Mouse (Mus musculus): Measurements from ENCODE around the gene Zfp429.
"Not testable (repeated sequence)": the region's sequence is repeated elsewhere in the genome, so short reads cannot be mapped to it uniquely, and the experiment has no call there.

Zfp429 gene

GRCm38 (mm10) chr13:67399183-67399903 lies at the start of gene Zfp429:
Gene Zfp429, minus strand, starts transcription at chr13:67399819.
- peak; percentile 67 for DNase-seq

- DNase-seq: not testable (repeated sequence)
Observed at GRCm38 (mm10) chr13:67437095-67437494, 37.5 kb upstream of the Zfp429 start.

- no peak for DNase-seq
Observed at GRCm38 (mm10) chr13:67428116-67428515, 28.5 kb upstream of the Zfp429 start.

DNA sequence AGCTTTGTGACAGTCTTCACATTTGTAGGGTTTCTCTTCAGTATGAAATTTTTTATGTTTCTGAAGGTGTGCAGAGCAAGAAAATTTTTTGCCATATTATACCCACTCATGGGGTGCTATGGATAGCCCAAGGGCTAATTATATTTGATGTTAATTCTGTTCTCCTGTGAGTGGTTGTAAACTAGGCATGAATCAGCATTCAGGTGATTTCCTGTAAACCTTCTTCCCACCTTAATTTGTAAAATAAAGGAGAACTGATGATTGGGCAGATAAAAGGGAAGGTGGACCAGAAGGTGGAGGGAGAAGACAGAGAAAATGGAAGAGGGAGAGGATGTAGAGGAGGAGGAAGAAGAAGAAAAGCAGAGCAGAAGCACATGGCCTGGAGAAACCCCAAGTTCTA lies 26.1 kb upstream of the Zfp429 start:
- not testable (repeated sequence) for DNase-seq

DNA sequence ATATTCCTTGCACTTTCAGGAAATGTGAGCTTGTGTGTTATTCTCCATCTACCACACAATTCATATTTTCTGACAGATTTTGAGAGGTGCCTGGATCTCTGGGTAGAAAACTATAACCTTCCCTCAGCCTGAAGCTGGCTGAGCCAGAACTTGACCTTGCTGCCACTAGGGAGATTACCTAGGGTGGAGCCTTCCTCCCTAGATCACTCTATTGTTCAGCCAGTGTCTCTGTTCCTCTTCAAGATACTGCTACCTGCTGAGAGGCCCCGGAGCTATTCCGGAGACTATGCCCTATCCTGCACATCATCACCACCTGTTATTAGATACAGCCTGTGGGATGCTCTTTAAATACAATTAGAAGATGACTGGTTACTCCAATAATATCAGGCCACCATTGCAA lies 22.9 kb upstream of the Zfp429 start:
- DNase-seq: not testable (repeated sequence)

DNA sequence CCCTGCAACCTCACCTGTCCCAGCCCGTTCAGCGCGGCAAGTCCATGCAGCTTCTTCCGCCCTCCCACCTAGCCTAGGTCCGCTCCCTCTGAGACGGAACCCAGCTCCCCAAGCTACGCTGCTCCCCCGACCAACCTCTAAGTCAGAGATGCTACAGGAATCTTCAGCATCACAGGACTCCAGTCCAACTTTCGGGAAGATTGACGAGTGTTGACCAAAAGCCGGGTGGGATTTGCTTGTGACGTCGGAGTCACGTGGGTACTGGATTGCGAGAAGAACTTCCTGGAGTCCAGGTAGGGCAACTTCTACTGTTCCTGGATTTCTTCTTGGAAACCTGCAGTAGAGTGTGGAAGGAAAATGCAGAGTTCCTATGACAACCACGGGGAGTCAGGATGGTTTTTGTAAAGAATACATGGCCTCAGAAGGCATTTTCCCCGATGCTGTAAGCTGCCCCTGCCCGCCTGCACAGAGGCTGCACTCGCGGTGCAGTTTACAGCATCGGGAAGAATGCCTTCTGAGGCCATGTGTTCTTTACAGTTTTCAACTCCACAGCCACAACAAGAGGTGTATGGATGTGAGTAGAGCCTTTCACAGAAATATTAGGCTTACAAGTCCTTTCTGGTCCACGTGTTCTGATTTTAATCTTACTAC lies 21.7 kb upstream of the Zfp429 start, which contains the start of gene Zfp459:
Zfp459 (minus strand) TSS at position 212 of the 651 bp plus-strand sequence.
- peak; percentile 30 for DNase-seq

DNA sequence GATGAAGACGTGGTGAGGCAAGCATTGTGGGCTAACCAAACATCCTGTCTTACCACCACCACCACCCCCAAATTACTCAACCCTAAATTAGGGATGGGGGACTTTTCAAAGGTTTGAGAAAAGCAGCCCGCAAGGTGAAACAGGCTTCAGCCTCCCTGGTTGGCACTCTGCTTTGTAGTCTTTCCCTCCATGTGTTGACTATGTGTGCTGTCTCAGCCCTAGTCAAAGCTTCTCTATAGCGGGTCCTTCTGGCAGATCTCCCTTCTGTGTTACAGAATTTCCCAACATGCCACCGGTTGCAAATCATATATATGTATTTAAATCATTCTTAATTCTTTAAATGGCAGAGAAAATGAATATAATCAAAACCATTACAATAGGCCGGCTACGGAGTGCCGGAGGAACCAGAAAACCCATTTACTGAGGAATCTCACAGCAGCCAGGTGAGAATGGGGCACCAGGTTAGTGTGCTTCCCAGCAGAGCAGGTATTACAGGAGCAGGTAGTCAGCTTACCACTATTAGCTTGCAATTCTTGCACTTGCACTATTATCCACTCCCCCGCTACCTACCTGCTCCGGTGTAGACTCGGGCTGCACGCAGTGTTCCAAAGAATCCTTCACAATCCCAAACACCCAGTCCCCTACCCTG lies 21.1 kb upstream of the Zfp429 start:
- DNase-seq: no peak

- no peak for DNase-seq
Observed at GRCm38 (mm10) chr13:67416811-67417210, 17.2 kb upstream of the Zfp429 start.

GRCm38 (mm10) chr13:67415759-67416158 lies 16.1 kb upstream of the Zfp429 start:
- DNase-seq: no peak

DNA sequence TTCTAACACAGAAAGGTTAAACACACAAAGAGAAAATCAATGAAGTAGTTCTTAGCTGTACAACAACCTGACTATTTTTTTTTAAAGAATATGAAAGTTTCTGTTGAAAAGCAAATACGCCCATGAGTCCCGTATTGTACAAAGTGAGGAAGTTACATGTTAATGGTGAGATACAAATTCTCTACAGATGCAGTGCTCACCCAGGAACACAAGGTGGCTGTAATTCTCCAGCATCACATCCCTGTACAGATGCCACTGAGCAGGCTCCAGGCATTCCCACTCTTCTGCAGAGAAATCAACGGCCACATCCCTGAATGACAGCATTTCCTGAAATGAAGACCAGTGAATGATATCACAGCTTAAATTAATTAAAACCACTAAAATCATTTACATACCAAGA lies 14.0 kb upstream of the Zfp429 start:
- DNase-seq: not testable (repeated sequence)

- not testable (repeated sequence) for DNase-seq
Observed at GRCm38 (mm10) chr13:67376255-67376654, 23.4 kb downstream of the Zfp429 start.

GRCm38 (mm10) chr13:67375050-67375911 lies 24.3 kb downstream of the Zfp429 start, which contains the start of the genes Gm28041 and Zfp456:
Gene Gm28041, minus strand, starts transcription at chr13:67375733.
Gene Zfp456, minus strand, starts transcription at chr13:67375810.
- DNase-seq: peak; percentile 15

GRCm38 (mm10) chr13:67360131-67360744 lies 39.4 kb downstream of the Zfp429 start, which contains the start of the genes Gm28044 and Zfp953:
Gene Gm28044, minus strand, starts transcription at chr13:67360536.
Gene Zfp953, minus strand, starts transcription at chr13:67360605.
- DNase-seq: peak; percentile 86

DNA sequence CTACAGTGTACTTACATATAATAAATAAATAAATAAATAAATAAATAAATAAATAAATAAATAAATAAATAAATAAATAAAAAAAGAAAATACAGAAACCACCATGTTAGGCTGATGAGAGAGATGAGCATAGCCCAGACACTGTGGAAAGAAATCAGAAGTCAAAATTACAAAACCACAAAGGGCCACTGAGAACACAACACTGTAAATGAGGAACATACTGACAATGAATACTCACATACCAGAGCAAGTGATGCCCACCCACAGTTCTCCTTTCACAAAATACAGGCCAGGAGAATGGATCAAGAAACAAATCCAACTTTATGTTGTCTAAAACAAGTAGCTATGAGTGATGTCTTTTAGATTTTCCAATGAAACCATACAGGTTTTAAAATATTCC lies 47.8 kb downstream of the Zfp429 start:
- DNase-seq: no peak

GRCm38 (mm10) chr13:67343422-67343821 lies 56.2 kb downstream of the Zfp429 start:
- DNase-seq: no peak
